In genomic region chr9:121830243-121830955, GRCm38 (mm10) we compare ENCODE assay signal across 10 mouse cellular contexts. TPM values are rescaled to one million over a fixed set of nuclear protein-coding genes. Genes with fewer than 3 reads are reported as not detected.
DNase-seq lines count a peak whose midpoint lies in the region; ATAC-seq lines count a peak whose summit lies in the region.
"Had no signal": no experiment of that assay in that cellular context is flagged by ENCODE, and none has a peak within 500 bp of the region (broad histone marks: within the 10 kb centered on the region; RNA-seq: fewer than 3 reads in every experiment).

No protein-coding gene starts in this region.

- no peak overlapping the region for H3K4me2 ChIP-seq in hindbrain, embryonic 11.5 days (replicated peaks; ENCODE audit: low read depth, low read length)
- H3K4me2 ChIP-seq in midbrain, embryonic 14.5 days (ENCODE audit: low read length): no peak overlapping the region
- H3K4me2 ChIP-seq: embryonic facial prominence, embryonic 13.5 days; limb, embryonic 13.5 days had no signal

- H3K36me3 ChIP-seq in hindbrain, embryonic 11.5 days (ENCODE audit: control insufficient read depth, insufficient read depth, low read length): no peaks in the 10 kb centered on the region
- H3K36me3 ChIP-seq in hindbrain, embryonic 10.5 days: no peaks in the 10 kb centered on the region
- no peaks in the 10 kb centered on the region for H3K36me3 ChIP-seq in midbrain, embryonic 14.5 days (ENCODE audit: control insufficient read depth, insufficient read depth, low read length)
- H3K36me3 ChIP-seq: embryonic facial prominence, embryonic 13.5 days; limb, embryonic 13.5 days had no signal

- H3K4me1 ChIP-seq in hindbrain, embryonic 11.5 days (replicated peaks; ENCODE audit: control insufficient read depth, insufficient read depth, low read length): no peaks in the 10 kb centered on the region
- 0 out of 2 replicates have a peak, but pooled peaks cover 4% of the 10 kb centered on the region for H3K4me1 ChIP-seq in hindbrain, embryonic 10.5 days (replicated peaks)
- no peaks in the 10 kb centered on the region for H3K4me1 ChIP-seq in midbrain, embryonic 14.5 days (ENCODE audit: control insufficient read depth, insufficient read depth, low read length)
- H3K4me1 ChIP-seq: embryonic facial prominence, embryonic 13.5 days had no signal

- H3K27ac ChIP-seq in hindbrain, embryonic 11.5 days (ENCODE audit: low read depth, low read length): no peak overlapping the region
- no peak overlapping the region for H3K27ac ChIP-seq in hindbrain, embryonic 10.5 days
- no peak overlapping the region for H3K27ac ChIP-seq in midbrain, embryonic 14.5 days (replicated peaks; ENCODE audit: low read depth, low read length)
- H3K27ac ChIP-seq: embryonic facial prominence, embryonic 13.5 days; limb, embryonic 13.5 days had no signal

- H3K4me3 ChIP-seq in hindbrain, embryonic 11.5 days (ENCODE audit: low read depth, low read length): no peak overlapping the region
- no peak overlapping the region for H3K4me3 ChIP-seq in hindbrain, embryonic 10.5 days
- no peak overlapping the region for H3K4me3 ChIP-seq in midbrain, embryonic 14.5 days (replicated peaks; ENCODE audit: low read depth, low read length)
- H3K4me3 ChIP-seq: embryonic facial prominence, embryonic 13.5 days; limb, embryonic 13.5 days had no signal

- 83% methylated on average over 6 of the region's 6 CpGs for WGBS in hindbrain, embryonic 11.5 days
- 80% methylated on average over 6 of the region's 6 CpGs for WGBS in hindbrain, embryonic 10.5 days
- 81% methylated on average over 6 of the region's 6 CpGs for WGBS in midbrain, embryonic 14.5 days

- no peaks in the 10 kb centered on the region for H3K27me3 ChIP-seq in hindbrain, embryonic 11.5 days (ENCODE audit: control insufficient read depth, insufficient read depth, low read length)
- no peaks in the 10 kb centered on the region for H3K27me3 ChIP-seq in hindbrain, embryonic 10.5 days (ENCODE audit: insufficient read depth, poor library complexity, severe bottlenecking)
- H3K27me3 ChIP-seq in midbrain, embryonic 14.5 days (ENCODE audit: control insufficient read depth, insufficient read depth, low read length): no peaks in the 10 kb centered on the region
- H3K27me3 ChIP-seq: embryonic facial prominence, embryonic 13.5 days; limb, embryonic 13.5 days had no signal

- DNase-seq in hindbrain, embryonic 11.5 days (ENCODE audit: low spot score): no peak
- no peak for DNase-seq in hindbrain, embryonic 10.5 days (ENCODE audit: low spot score)
- DNase-seq in A20 (ENCODE audit: low read depth, low spot score) (peak; percentile 50), NIH3T3 (ENCODE audit: low read depth) (peak; percentile 83)
- peak; percentile 52 for DNase-seq in embryo, embryonic 10 days (ENCODE audit: low spot score)
- DNase-seq in kidney, postnatal 14 days: peak; percentile 59
- DNase-seq in midbrain, embryonic 14.5 days: peak; percentile 54
- peak; percentile 34 for DNase-seq in urinary bladder, postnatal 25 days (ENCODE audit: low spot score)

- peak; percentile 49; the same call in 1 of the 2 replicates for ATAC-seq in hindbrain, embryonic 11.5 days (ENCODE audit: low FRiP score)
- no peak for ATAC-seq in midbrain, embryonic 14.5 days (ENCODE audit: low FRiP score, low TSS enrichment)

- no peak overlapping the region for H3K9ac ChIP-seq in hindbrain, embryonic 11.5 days (ENCODE audit: low read depth, low read length)
- no peak overlapping the region for H3K9ac ChIP-seq in midbrain, embryonic 14.5 days (replicated peaks; ENCODE audit: low read length)
- H3K9ac ChIP-seq: embryonic facial prominence, embryonic 13.5 days; limb, embryonic 13.5 days had no signal

- no peaks in the 10 kb centered on the region for H3K9me3 ChIP-seq in hindbrain, embryonic 11.5 days (ENCODE audit: control insufficient read depth, low read length)
- peaks cover 4% of the 10 kb centered on the region; the same call in 1 of the 2 replicates for H3K9me3 ChIP-seq in hindbrain, embryonic 10.5 days
- no peaks in the 10 kb centered on the region for H3K9me3 ChIP-seq in midbrain, embryonic 14.5 days (ENCODE audit: control insufficient read depth, low read length)
- H3K9me3 ChIP-seq: embryonic facial prominence, embryonic 13.5 days; limb, embryonic 13.5 days had no signal

RNA-seq across cellular contexts. Expression of gene Ccdc13, which starts 8.9 kb away (rescaled TPM):
- 2.4 and 4.0 TPM in 2 replicates for polyA plus RNA-seq in hindbrain, embryonic 11.5 days (2014; fragmentation: Nextera tagmentation; extraction: Ambion mirVana)
- 2.6 and 2.7 TPM in 2 replicates for polyA plus RNA-seq in hindbrain, embryonic 10.5 days (2016; fragmentation: Nextera tagmentation; extraction: Ambion mirVana)
- polyA plus RNA-seq in midbrain, embryonic 14.5 days (2014; fragmentation: Nextera tagmentation; extraction: Ambion mirVana): 2.3 and 2.9 TPM in 2 replicates

RNA-seq across cellular contexts. Expression of gene Higd1a, which starts 27.8 kb away (rescaled TPM):
- 149 and 158 TPM in 2 replicates for polyA plus RNA-seq in hindbrain, embryonic 11.5 days (2014; fragmentation: Nextera tagmentation; extraction: Ambion mirVana)
- 201 and 236 TPM in 2 replicates for polyA plus RNA-seq in hindbrain, embryonic 10.5 days (2016; fragmentation: Nextera tagmentation; extraction: Ambion mirVana)
- polyA plus RNA-seq in midbrain, embryonic 14.5 days (2014; fragmentation: Nextera tagmentation; extraction: Ambion mirVana): 135 and 165 TPM in 2 replicates

RNA-seq across cellular contexts. Expression of gene Hhatl, which starts 38.1 kb away (rescaled TPM):
- polyA plus RNA-seq in hindbrain, embryonic 11.5 days (2014; fragmentation: Nextera tagmentation; extraction: Ambion mirVana): not detected in 2 replicates
- polyA plus RNA-seq in hindbrain, embryonic 10.5 days (2016; fragmentation: Nextera tagmentation; extraction: Ambion mirVana): not detected in 2 replicates
- polyA plus RNA-seq in midbrain, embryonic 14.5 days (2014; fragmentation: Nextera tagmentation; extraction: Ambion mirVana): 0.12 and 0.24 TPM in 2 replicates

RNA-seq across cellular contexts. Expression of gene Klhl40, which starts 53.0 kb away (rescaled TPM):
- 0.57 and 0.78 TPM in 2 replicates for polyA plus RNA-seq in hindbrain, embryonic 11.5 days (2014; fragmentation: Nextera tagmentation; extraction: Ambion mirVana)
- polyA plus RNA-seq in hindbrain, embryonic 10.5 days (2016; fragmentation: Nextera tagmentation; extraction: Ambion mirVana): 0.06 and 0.16 TPM in 2 replicates
- 1.1 and 1.9 TPM in 2 replicates for polyA plus RNA-seq in midbrain, embryonic 14.5 days (2014; fragmentation: Nextera tagmentation; extraction: Ambion mirVana)

Comparison
In these comparisons a context has a peak if more than half of its experiments do, and no peak if none do; other contexts are left out.
1. DNase-seq: peak in A20 (single experiment), NIH3T3 (single experiment), embryo, embryonic 10 days (single experiment), kidney, postnatal 14 days (single experiment), midbrain, embryonic 14.5 days (single experiment) and urinary bladder, postnatal 25 days (single experiment); none in hindbrain, embryonic 11.5 days (single experiment) and hindbrain, embryonic 10.5 days (single experiment).